Mouse (Mus musculus) gastrocnemius, adult 18-20 months (tissue): ENCODE measurements at regions not wholly inside any gene's neighbourhood (a gene's known extent, or its start where the extent isn't known, plus 50 kb on each side); places are given as distances from the start of the nearest gene placed in this dataset. TPM values are rescaled to one million over a fixed set of nuclear protein-coding genes. Genes with fewer than 3 reads are reported as not detected.
"Not testable (repeated sequence)": the region's sequence is repeated elsewhere in the genome, so short reads cannot be mapped to it uniquely, and the experiment has no call there.

Experiments
- DNase-seq: peaks from one replicate; pipeline ENCODE4 v3.0.0; 2021; ENCODE audit warnings: low spot score
- microRNA-seq: library from miRNA; unstranded; fragments of <30 nt; microRNA quantifications from one replicate; pipeline ENCODE4 v1.2.0, GENCODE M21; 2021

- not testable (repeated sequence) for DNase-seq
Measured at GRCm38 (mm10) chr17:27287986-27288385, 83.7 kb upstream of the Lemd2 start.

GRCm38 (mm10) chr17:27281241-27281640 is 77.0 kb upstream of the Lemd2 start:
- no peak for DNase-seq

- DNase-seq: not testable (repeated sequence)
Measured at GRCm38 (mm10) chr17:27279491-27280288, 75.4 kb upstream of the Lemd2 start.

GRCm38 (mm10) chr17:27277786-27278185 is 73.5 kb upstream of the Lemd2 start:
- not testable (repeated sequence) for DNase-seq

- DNase-seq: not testable (repeated sequence)
Measured at GRCm38 (mm10) chr17:27271756-27272155, 67.5 kb upstream of the Lemd2 start.

GRCm38 (mm10) chr17:27270776-27271175 is 66.5 kb upstream of the Lemd2 start:
- not testable (repeated sequence) for DNase-seq

GRCm38 (mm10) chr17:27264607-27265006 is 60.3 kb upstream of the Lemd2 start:
- DNase-seq: not testable (repeated sequence)

GRCm38 (mm10) chr17:27262607-27263006 is 58.3 kb upstream of the Lemd2 start:
- DNase-seq: no peak

- no peak for DNase-seq
Measured at GRCm38 (mm10) chr17:27261981-27262380, 57.7 kb upstream of the Lemd2 start.

- DNase-seq: no peak
Measured at GRCm38 (mm10) chr17:27261251-27261650, 57.0 kb upstream of the Lemd2 start.

- no peak for DNase-seq
Measured at GRCm38 (mm10) chr17:27260116-27260515, 55.8 kb upstream of the Lemd2 start.

- peak; percentile 19 for DNase-seq
Measured at GRCm38 (mm10) chr17:27257345-27257744, 53.1 kb upstream of the Lemd2 start.

- DNase-seq: no peak
Measured at GRCm38 (mm10) chr17:27255804-27256203, 51.5 kb upstream of the Lemd2 start.

Small RNAs in the stretch of these regions (microRNA-seq; reads per million reads assigned to microRNA genes)
- not detected for gene Mir7214
- not detected for gene Mir7216
- not detected for gene Mir7217
- not detected for gene Mir7218
